Mouse (Mus musculus) liver, embryonic 14.5 days (tissue): ENCODE data around the gene Nphs1. TPM values are rescaled to one million over a fixed set of nuclear protein-coding genes. Genes with fewer than 3 reads are reported as not detected.

ENCODE experiments used
- ATAC-seq: fragments of 200-750 bp; cut with Nextera tagmentation; 2 replicates; pipeline ENCODE4 v1.8.0; 2017; ENCODE audit warnings: moderate number of reproducible peaks, mild to moderate bottlenecking, moderate library complexity; ENCODE audit not compliant: insufficient read depth
- DNase-seq, 3 experiments: peaks; one replicate each; pipeline ENCODE4 v3.0.0-alpha.2; 2012 to 2013; ENCODE audit warnings: low read depth in 3 of 3, low spot score in 3 of 3
- H3K27ac ChIP-seq: fragments of 300-500 bp; sonication (generic); 2 replicates; pipeline ENCODE4 v1.5.1; 2014; ENCODE audit warnings: moderate library complexity, mild to moderate bottlenecking, control low read depth, inconsistent platforms
- H3K27me3 ChIP-seq: fragments of 300-500 bp; sonication (generic); 2 replicates; pipeline ENCODE4 v1.6.1; 2014; ENCODE audit warnings: mild to moderate bottlenecking, low read length, moderate library complexity; ENCODE audit not compliant: control insufficient read depth, insufficient read depth
- H3K36me3 ChIP-seq: fragments of 300-500 bp; sonication (generic); replicated peaks from 2 replicates; pipeline ENCODE4 v1.6.1; 2014; ENCODE audit warnings: low read depth; ENCODE audit not compliant: control insufficient read depth, insufficient read depth
- H3K4me1 ChIP-seq, 2 experiments: fragments of 200-500 bp in 1 of 2; fragments of 300-500 bp in 1 of 2; sonication (generic) in 1 of 2; replicated peaks; 2 replicates each; pipeline ENCODE4 v1.6.1; 2012 to 2014; ENCODE audit warnings: antibody characterized with exemption in 1 of 2, inconsistent platforms in 1 of 2, low read length in 1 of 2; ENCODE audit not compliant: control insufficient read depth in 2 of 2, insufficient read depth in 2 of 2
- H3K4me2 ChIP-seq: fragments of 300-500 bp; sonication (generic); 2 replicates; pipeline ENCODE4 v1.6.1; 2014; ENCODE audit warnings: low read depth, mild to moderate bottlenecking, control low read depth, moderate library complexity
- H3K4me3 ChIP-seq, 2 experiments: fragments of 200-500 bp in 1 of 2; fragments of 300-500 bp in 1 of 2; sonication (generic) in 1 of 2; 2 replicates each; pipeline ENCODE4 v1.5.1; 2012 to 2014; ENCODE audit warnings: low read depth in 2 of 2, low read length in 2 of 2, mild to moderate bottlenecking in 2 of 2, control low read depth in 1 of 2, inconsistent platforms in 1 of 2, moderate library complexity in 1 of 2; ENCODE audit not compliant: insufficient read depth in 1 of 2
- H3K9ac ChIP-seq: fragments of 300-500 bp; sonication (generic); replicated peaks from 2 replicates; pipeline ENCODE4 v1.6.1; 2014; ENCODE audit warnings: mild to moderate bottlenecking, control low read depth, moderate library complexity
- H3K9me3 ChIP-seq: fragments of 300-500 bp; sonication (generic); 2 replicates; pipeline ENCODE4 v1.6.1; 2016; ENCODE audit warnings: low read length, mixed read lengths; ENCODE audit not compliant: control insufficient read depth
- CTCF ChIP-seq: IDR thresholded peaks from 2 replicates; pipeline ENCODE4 v1.5.1; 2016; ENCODE audit warnings: antibody characterized with exemption, low read depth, control low read depth
- EP300 ChIP-seq: IDR thresholded peaks from 2 replicates; pipeline ENCODE4 v1.6.1; 2016; ENCODE audit warnings: antibody characterized with exemption, low read depth
- WGBS: fragments of 180-500 bp; shearing (Covaris S2); extraction: QIAGEN DNeasy Blood & Tissue Kit; methylation state at CpG from one replicate; pipeline ENCODE4 v1.1.7; 2014; ENCODE audit not compliant: insufficient replicate concordance; 5-methylcytosine and 5-hydroxymethylcytosine counted together
- polyA plus RNA-seq, 2 experiments: library from polyadenylated mRNA; depleted of rRNA in 1 of 2; stranded (reverse) in 1 of 2; unstranded in 1 of 2; fragments of >200 nt; fragmentation: Nextera tagmentation in 1 of 2; extraction: Ambion mirVana in 1 of 2; gene quantifications; 2 replicates each; pipeline versions ENCODE4 v1.2.1 to v1.2.3; 2012 to 2014

Nphs1 gene
- polyA plus RNA-seq, 2 experiments: 0.03 to 0.08 TPM

DNA sequence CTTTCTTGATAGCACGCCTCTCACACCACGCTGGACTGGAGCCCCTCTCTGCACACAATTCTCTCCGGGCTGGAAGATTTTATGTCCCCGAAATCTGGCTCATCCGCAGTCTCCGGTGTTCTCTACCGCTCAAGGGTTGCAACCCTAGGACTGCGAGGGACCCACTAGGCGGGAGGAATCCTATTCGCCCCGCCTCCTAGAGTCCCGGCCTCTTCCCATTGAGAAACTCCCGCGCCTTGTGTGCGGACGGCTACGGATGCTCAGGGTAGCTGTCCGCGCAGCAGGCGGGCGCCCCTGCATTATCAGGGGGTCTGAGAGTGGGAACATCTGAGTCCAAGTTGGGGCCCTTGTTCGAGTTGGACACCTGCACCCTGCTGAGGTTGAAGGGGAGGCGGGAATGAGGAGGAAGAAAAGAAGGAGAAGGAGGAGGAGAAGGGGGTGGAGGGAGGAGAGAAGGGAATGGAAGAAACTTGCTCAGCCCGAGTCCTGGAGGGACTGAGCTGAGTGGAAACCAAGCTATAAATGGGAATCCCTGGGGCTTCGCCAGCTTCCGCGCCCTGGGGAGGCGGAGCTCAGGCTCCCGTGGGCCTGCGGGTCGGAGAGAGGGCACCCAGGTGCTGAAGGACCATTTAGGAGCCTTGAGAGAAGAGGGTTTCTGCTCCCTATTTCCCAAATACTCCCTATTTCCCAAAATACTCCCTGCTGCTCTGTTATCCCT is 1.0 kb upstream of the Nphs1 start:
- Histone ChIP-seq H3K9me3 (no peaks in the 10 kb centered on the region), H3K4me3 (no peak overlapping the region), H3K36me3 (no peaks in the 10 kb centered on the region), H3K9ac (no peak overlapping the region), H3K27ac (no peak overlapping the region), H3K4me1 (no peaks in the 10 kb centered on the region), H3K4me2 (no peak overlapping the region), H3K27me3 (peaks cover 67% of the 10 kb centered on the region)
- 2% methylated on average over 31 of the region's 31 CpGs for WGBS
- DNase-seq (no peak), ATAC-seq (no peak)
- TF ChIP-seq CTCF (no peak), EP300 (no peak)

GRCm38 (mm10) chr7:30459484-30459883 is 1.4 kb downstream of the Nphs1 start:
- Histone ChIP-seq H3K27me3 (peaks cover 56% of the 10 kb centered on the region), H3K4me1 (no peaks in the 10 kb centered on the region), H3K36me3 (no peaks in the 10 kb centered on the region), H3K9ac (no peak overlapping the region), H3K4me3 (no peak overlapping the region), H3K27ac (no peak overlapping the region), H3K4me2 (no peak overlapping the region), H3K9me3 (no peaks in the 10 kb centered on the region)
- no peak for ATAC-seq
- no peak for TF ChIP-seq EP300
- TF ChIP-seq CTCF: no peak
- no peak for DNase-seq
- 35% methylated on average over 6 of the region's 6 CpGs for WGBS

DNA sequence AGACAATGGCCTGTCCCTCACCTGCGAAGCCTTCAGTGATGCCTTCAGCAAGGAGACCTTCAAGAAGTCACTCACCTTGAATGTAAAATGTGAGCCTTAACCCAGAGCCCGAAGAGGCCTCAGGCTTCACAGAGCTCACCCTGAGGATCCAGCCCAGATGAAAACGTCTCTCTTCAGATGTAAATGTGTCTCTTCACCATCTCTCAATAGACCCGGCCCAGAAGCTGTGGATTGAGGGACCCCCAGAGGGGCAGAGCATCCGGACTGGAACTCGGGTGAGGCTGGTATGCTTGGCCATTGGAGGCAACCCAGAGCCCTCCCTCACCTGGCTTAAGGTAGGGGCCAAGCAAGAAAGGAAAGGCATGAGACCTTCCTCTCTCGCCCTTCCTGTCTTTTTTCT is 5.5 kb downstream of the Nphs1 start:
- no peak overlapping the region for H3K9ac ChIP-seq
- H3K27ac ChIP-seq: no peak overlapping the region
- no peaks in the 10 kb centered on the region for H3K4me1 ChIP-seq
- no peak overlapping the region for H3K4me2 ChIP-seq
- H3K36me3 ChIP-seq: no peaks in the 10 kb centered on the region
- H3K9me3 ChIP-seq: no peaks in the 10 kb centered on the region
- DNase-seq (no peak), ATAC-seq (no peak)
- 19% methylated on average over 7 of the region's 7 CpGs for WGBS
- H3K27me3 ChIP-seq: peaks cover 48% of the 10 kb centered on the region
- no peak for TF ChIP-seq EP300
- TF ChIP-seq CTCF: no peak
- H3K4me3 ChIP-seq: no peak overlapping the region

DNA sequence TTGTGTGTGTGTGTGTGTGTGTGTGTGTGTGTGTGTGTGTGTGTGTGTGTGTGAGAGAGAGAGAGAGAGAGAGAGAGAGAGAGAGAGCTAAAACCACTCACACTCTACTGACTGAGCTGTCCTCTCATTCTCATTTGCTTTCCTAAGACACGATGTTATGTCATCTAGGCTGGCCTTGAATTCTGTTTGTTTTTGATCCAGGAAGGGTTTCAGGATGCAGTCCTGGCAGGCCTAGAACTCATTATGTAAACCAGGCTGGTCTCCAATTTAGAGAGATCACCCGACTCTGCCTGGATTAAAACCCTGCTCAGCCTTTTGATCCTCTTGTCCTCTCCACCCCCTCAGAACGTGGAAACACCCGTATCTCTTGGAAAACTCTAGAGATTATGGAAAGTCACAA is 5.9 kb downstream of the Nphs1 start:
- H3K27me3 ChIP-seq: peaks cover 46% of the 10 kb centered on the region
- 20% methylated on average over 4 of the region's 4 CpGs for WGBS
- H3K36me3 ChIP-seq: no peaks in the 10 kb centered on the region
- TF ChIP-seq CTCF: no peak
- TF ChIP-seq EP300: no peak
- no peak overlapping the region for H3K9ac ChIP-seq
- no peak overlapping the region for H3K4me3 ChIP-seq
- ATAC-seq: no peak
- H3K4me1 ChIP-seq: no peaks in the 10 kb centered on the region
- H3K9me3 ChIP-seq: no peaks in the 10 kb centered on the region
- no peak overlapping the region for H3K27ac ChIP-seq
- no peak for DNase-seq
- H3K4me2 ChIP-seq: no peak overlapping the region

- no peak overlapping the region for H3K9ac ChIP-seq
- no peak overlapping the region for H3K4me2 ChIP-seq
- no peak for TF ChIP-seq EP300
- no peak for TF ChIP-seq CTCF
- peaks cover 46% of the 10 kb centered on the region for H3K27me3 ChIP-seq
- DNase-seq (no peak), ATAC-seq (no peak)
- no peaks in the 10 kb centered on the region for H3K4me1 ChIP-seq
- H3K27ac ChIP-seq: no peak overlapping the region
- H3K4me3 ChIP-seq: no peak overlapping the region
- 11% methylated on average over 6 of the region's 6 CpGs for WGBS
- no peaks in the 10 kb centered on the region for H3K36me3 ChIP-seq
- H3K9me3 ChIP-seq: no peaks in the 10 kb centered on the region
Observed at GRCm38 (mm10) chr7:30464816-30465300, 6.7 kb downstream of the Nphs1 start.
